Comparison of ENCODE assay signal across 16 mouse cellular contexts in the genomic region with DNA sequence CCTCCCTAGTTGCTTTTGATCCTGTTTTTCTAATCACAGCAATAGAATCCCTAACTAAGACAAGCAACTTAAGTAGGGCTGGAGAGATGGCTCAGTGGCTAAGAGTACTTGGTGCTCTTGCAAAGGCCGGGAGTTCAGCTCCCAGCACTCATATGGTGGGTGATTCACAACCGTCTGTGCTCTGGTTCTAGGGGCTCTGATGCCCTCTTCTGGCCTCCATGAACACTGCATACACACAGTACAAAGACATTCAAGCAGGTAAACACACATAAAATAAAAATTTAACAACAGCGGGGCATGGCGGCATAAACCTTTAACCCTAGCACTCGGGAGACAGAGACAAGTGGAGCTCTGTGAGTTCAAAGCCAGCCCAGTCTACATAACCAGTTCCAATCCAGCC. TPM values are rescaled to one million over a fixed set of nuclear protein-coding genes. Genes with fewer than 3 reads are reported as not detected.
DNase-seq lines count a peak whose midpoint lies in the region; ATAC-seq and TF ChIP-seq lines count a peak whose summit lies in the region.
"Had no signal": no experiment of that assay in that cellular context is flagged by ENCODE, and none has a peak within 500 bp of the region (broad histone marks: within the 10 kb centered on the region; RNA-seq: fewer than 3 reads in every experiment).

No protein-coding gene starts in this region.

- H3K4me1 ChIP-seq in heart, postnatal 0 days (ENCODE audit: control insufficient read depth, insufficient read depth) = peaks cover 5% of the 10 kb centered on the region; the same call in 1 of the 2 replicates
- H3K4me1 ChIP-seq in lung, embryonic 14.5 days (ENCODE audit: insufficient read depth) = no peaks in the 10 kb centered on the region

- no peaks in the 10 kb centered on the region for H3K36me3 ChIP-seq in heart, postnatal 0 days (replicated peaks; ENCODE audit: control insufficient read depth, insufficient read depth, low read length)
- no peaks in the 10 kb centered on the region for H3K36me3 ChIP-seq in lung, embryonic 14.5 days (ENCODE audit: insufficient read depth)
- H3K36me3 ChIP-seq: kidney, embryonic 15.5 days had no signal

- peak; percentile 32 for TF ChIP-seq CTCF in heart, postnatal 0 days (IDR thresholded peaks at IDR 0.05; ENCODE audit: low read depth)
- TF ChIP-seq CTCF in lung, embryonic 14.5 days (IDR thresholded peaks at IDR 0.05; ENCODE audit: low read depth) = peak; percentile 47

- no peak for ATAC-seq in heart, postnatal 0 days (ENCODE audit: insufficient read depth, low read depth)
- ATAC-seq in lung, embryonic 14.5 days (ENCODE audit: insufficient read depth) = no peak
- ATAC-seq in megakaryocyte progenitor cell, adult 5-6 weeks (replicated peaks; ENCODE audit: poor library complexity) = peak; percentile 50; the same call in 1 of the 2 replicates
- ATAC-seq: forebrain, embryonic 16.5 days had no signal

- intact Hi-C loops in heart, postnatal 10 days (cut with DNase I) = no loop called here

- peaks cover 49% of the 10 kb centered on the region for H3K27me3 ChIP-seq in heart, postnatal 0 days (ENCODE audit: control insufficient read depth, insufficient read depth, low read length)
- peaks cover 35% of the 10 kb centered on the region for H3K27me3 ChIP-seq in lung, embryonic 14.5 days (ENCODE audit: insufficient read depth, low read length)

- no peak overlapping the region for H3K4me3 ChIP-seq in heart, postnatal 0 days (ENCODE audit: low read depth, low read length)
- no peak overlapping the region for H3K4me3 ChIP-seq in lung, embryonic 14.5 days (ENCODE audit: low read depth, low read length)
- H3K4me3 ChIP-seq: kidney, embryonic 15.5 days had no signal

- no peak for TF ChIP-seq EP300 in heart, postnatal 0 days (IDR thresholded peaks at IDR 0.05; ENCODE audit: low read depth)

- H3K9me3 ChIP-seq in heart, postnatal 0 days (replicated peaks; ENCODE audit: control insufficient read depth, low read length) = no peaks in the 10 kb centered on the region
- H3K9me3 ChIP-seq in lung, embryonic 14.5 days (ENCODE audit: low read depth, low read length) = no peaks in the 10 kb centered on the region
- H3K9me3 ChIP-seq: kidney, embryonic 15.5 days had no signal

- WGBS in heart, postnatal 0 days = 74% methylated on average over 5 of the region's 5 CpGs
- 66% methylated on average over 5 of the region's 5 CpGs for WGBS in lung, embryonic 14.5 days

- H3K4me2 ChIP-seq in heart, postnatal 0 days (ENCODE audit: low read depth, low read length) = no peak overlapping the region
- no peak overlapping the region for H3K4me2 ChIP-seq in lung, embryonic 14.5 days
- H3K4me2 ChIP-seq: kidney, embryonic 15.5 days had no signal

- H3K9ac ChIP-seq in heart, postnatal 0 days (replicated peaks; ENCODE audit: low read depth, low read length) = no peak overlapping the region
- no peak overlapping the region for H3K9ac ChIP-seq in lung, embryonic 14.5 days
- H3K9ac ChIP-seq: kidney, embryonic 15.5 days had no signal

- no peak overlapping the region for H3K27ac ChIP-seq in heart, postnatal 0 days (ENCODE audit: low read depth)
- no peak overlapping the region for H3K27ac ChIP-seq in lung, embryonic 14.5 days (ENCODE audit: low read depth)
- H3K27ac ChIP-seq: kidney, embryonic 15.5 days had no signal

- no peak for DNase-seq in heart, postnatal 0 days (ENCODE audit: low spot score)
- DNase-seq in heart, postnatal 10 days = no peak
- no peak for DNase-seq in lung, embryonic 14.5 days
- no peak for DNase-seq in lung, postnatal 25 days (ENCODE audit: low spot score)
- DNase-seq in ES-CJ7 (ENCODE audit: low read depth, low spot score) = peak; percentile 48
- no peak for DNase-seq in cerebellum, adult 8-10 months
- DNase-seq in ovary, postnatal 14 days (ENCODE audit: low spot score) = no peak
- DNase-seq: cerebellum, adult 18-20 months; heart, postnatal 14 days; layer of hippocampus, adult 9-11 months; left cerebral cortex, postnatal 4 days; lung, adult 18-20 months; right cerebral cortex, postnatal 14 days had no signal

RNA-seq across cellular contexts. Expression of a gene that starts 1.9 kb away (rescaled TPM):
- 0.93 and 1.1 TPM in 2 replicates for total RNA-seq in heart, postnatal 0 days (2014; rRNA removed; ENCODE audit: low replicate concordance)
- polyA plus RNA-seq in heart, postnatal 0 days (2015; fragmentation: Nextera tagmentation; extraction: Ambion mirVana) = 0.37 and 0.70 TPM in 2 replicates
- total RNA-seq in heart, postnatal 10 days (2021) = under 1 TPM; 0.24 to 0.30 TPM
- polyA plus RNA-seq in lung, embryonic 14.5 days (2014; fragmentation: Nextera tagmentation; extraction: Ambion mirVana) = 0.04 TPM in 1 of 2 replicates, not detected in the other
- not detected in 2 replicates for total RNA-seq in megakaryocyte progenitor cell, adult 5-6 weeks (2015)
- total RNA-seq in megakaryocyte progenitor cell, adult 5-6 weeks (2017) = not detected in 2 replicates
